Comparison of ENCODE assay signal across 11 mouse cellular contexts in the genomic region with DNA sequence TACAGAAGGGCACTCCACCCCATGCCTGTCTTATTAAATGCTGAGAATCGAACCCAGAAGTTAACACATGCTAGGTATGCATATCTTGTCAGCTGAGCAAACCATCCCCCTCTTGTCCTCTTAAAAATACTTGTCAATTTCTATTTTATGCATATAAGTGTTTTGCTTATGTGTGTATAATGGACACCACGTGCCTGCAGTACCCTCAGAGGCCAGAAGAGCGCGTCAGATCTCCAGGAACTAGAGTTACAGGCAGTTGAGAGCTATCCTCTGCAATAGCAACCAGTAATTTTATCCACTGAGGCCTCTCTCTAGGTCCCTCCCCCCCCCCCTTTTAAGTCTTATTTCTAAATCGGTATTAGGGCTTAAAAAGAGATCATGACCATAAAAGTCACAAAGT. TPM values are rescaled to one million over a fixed set of nuclear protein-coding genes. Genes with fewer than 3 reads are reported as not detected.
DNase-seq lines count a peak whose midpoint lies in the region; ATAC-seq and TF ChIP-seq lines count a peak whose summit lies in the region.
"Had no signal": no experiment of that assay in that cellular context is flagged by ENCODE, and none has a peak within 500 bp of the region (broad histone marks: within the 10 kb centered on the region; RNA-seq: fewer than 3 reads in every experiment).

No protein-coding gene starts in this region.

- in situ Hi-C loops in Patski (cut with MboI; ENCODE audit: low pct_unique_long_range_greater_than_20kb): no loop called here

- H3K4me3 ChIP-seq in liver, adult 2 months (ENCODE audit: insufficient read depth, low read depth, low read length): no peak overlapping the region
- no peak overlapping the region for H3K4me3 ChIP-seq in liver, embryonic 11.5 days (ENCODE audit: low read depth, low read length)
- H3K4me3 ChIP-seq: liver, embryonic 13.5 days had no signal

- DNase-seq in cerebellum, postnatal 36 days: peak; percentile 28 to 34
- no peak for DNase-seq in cerebellum, adult 11-12 months
- no peak for DNase-seq in liver, adult 2 months (ENCODE audit: extremely low read depth, low read depth, low spot score)
- no peak for DNase-seq in liver, embryonic 11.5 days (ENCODE audit: low spot score)
- DNase-seq in Patski (ENCODE audit: low read depth, low spot score): no peak
- peak; percentile 42 for DNase-seq in lung, postnatal 36 days
- DNase-seq in spleen, adult 12 weeks (ENCODE audit: low spot score): no peak
- DNase-seq: adrenal gland, postnatal 25 days; liver, embryonic 13.5 days had no signal

- no peak for TF ChIP-seq POLR2A in liver, adult 2 months (IDR thresholded peaks at IDR 0.05; ENCODE audit: extremely low read depth, insufficient read depth, low read length)

- CTCF ChIA-PET in Patski (lab: Charles Lee): interaction anchor here (1.1 kb wide), 1 partner anchor 306 kb away, joined by 3 read pairs; no protein-coding TSS in a partner anchor

- WGBS in liver, adult 2 months: 91% methylated on average over 5 of the region's 5 CpGs
- WGBS in liver, embryonic 11.5 days: 75% methylated on average over 5 of the region's 5 CpGs

- no peaks in the 10 kb centered on the region for H3K79me2 ChIP-seq in liver, adult 2 months (ENCODE audit: control insufficient read depth, insufficient read depth, low read length)

- H3K9ac ChIP-seq in liver, adult 2 months (ENCODE audit: low read depth, low read length): no peak overlapping the region
- H3K9ac ChIP-seq in liver, embryonic 11.5 days (ENCODE audit: low read depth, low read length): no peak overlapping the region
- H3K9ac ChIP-seq: liver, embryonic 13.5 days had no signal

- H3K27me3 ChIP-seq in liver, adult 2 months (ENCODE audit: control insufficient read depth, insufficient read depth, low read length): no peaks in the 10 kb centered on the region
- no peaks in the 10 kb centered on the region for H3K27me3 ChIP-seq in liver, embryonic 11.5 days (replicated peaks; ENCODE audit: control insufficient read depth, insufficient read depth, low read length)
- H3K27me3 ChIP-seq in Patski: no peaks in the 10 kb centered on the region
- H3K27me3 ChIP-seq: liver, embryonic 13.5 days had no signal

- peaks cover 60% of the 10 kb centered on the region for H3K36me3 ChIP-seq in liver, adult 2 months (ENCODE audit: control insufficient read depth, insufficient read depth, low read length)
- H3K36me3 ChIP-seq in liver, embryonic 11.5 days (ENCODE audit: control insufficient read depth, insufficient read depth, low read length): peaks cover 16% of the 10 kb centered on the region; the same call in 1 of the 2 replicates

- H3K4me2 ChIP-seq in liver, embryonic 11.5 days: no peak overlapping the region
- H3K4me2 ChIP-seq: heart, embryonic 11.5 days; liver, embryonic 13.5 days had no signal

- H3K4me1 ChIP-seq in liver, adult 2 months (ENCODE audit: control insufficient read depth, insufficient read depth, low read length): peaks cover 2% of the 10 kb centered on the region; the same call in 1 of the 2 replicates
- H3K4me1 ChIP-seq in liver, embryonic 11.5 days (replicated peaks; ENCODE audit: control insufficient read depth, insufficient read depth, low read length): 0 out of 2 replicates have a peak, but pooled peaks cover 2% of the 10 kb centered on the region

- peak; percentile 53; the same call in 1 of the 2 replicates for TF ChIP-seq CTCF in liver, adult 2 months (IDR thresholded peaks at IDR 0.05; ENCODE audit: low read depth, low read length)
- peak; percentile 21 for TF ChIP-seq CTCF in Patski (IDR thresholded peaks at IDR 0.05)

- ATAC-seq in liver, embryonic 11.5 days (replicated peaks; ENCODE audit: low FRiP score): no peak
- no peak for ATAC-seq in Patski
- ATAC-seq in erythroid progenitor cell, adult 5-6 weeks (replicated peaks; ENCODE audit: low FRiP score, poor library complexity, severe bottlenecking): no peak

- no peak overlapping the region for H3K27ac ChIP-seq in liver, adult 2 months (replicated peaks; ENCODE audit: insufficient read depth, low read depth, low read length)
- H3K27ac ChIP-seq in liver, embryonic 11.5 days (ENCODE audit: low read depth, low read length): no peak overlapping the region
- H3K27ac ChIP-seq: liver, embryonic 13.5 days had no signal

- H3K9me3 ChIP-seq in liver, embryonic 11.5 days (ENCODE audit: control insufficient read depth, low read length): no peaks in the 10 kb centered on the region
- H3K9me3 ChIP-seq: liver, embryonic 13.5 days had no signal

- POLR2A ChIA-PET in Patski (lab: Charles Lee): no interaction called here

RNA-seq across cellular contexts. Expression of a gene that starts 23.4 kb away (rescaled TPM):
- total RNA-seq in liver, adult 2 months (2014; rRNA removed): 6.4 and 8.3 TPM in 2 replicates
- polyA plus RNA-seq in liver, adult 2 months (2012; rRNA removed): 3.4 and 3.7 TPM in 2 replicates
- 6.4 and 7.4 TPM in 2 replicates for polyA plus RNA-seq in liver, embryonic 11.5 days (2014; fragmentation: Nextera tagmentation; extraction: Ambion mirVana)
- polyA plus RNA-seq in Patski (2021): 12.6 TPM
- 0.84 and 2.2 TPM in 2 replicates for total RNA-seq in erythroid progenitor cell, adult 5-6 weeks (2015; ENCODE audit: low replicate concordance)
- 0.64 and 1.4 TPM in 2 replicates for total RNA-seq in erythroid progenitor cell, adult 5-6 weeks (2017; ENCODE audit: low replicate concordance)

Comparison
In these comparisons a context has a peak if more than half of its experiments do, and no peak if none do; other contexts are left out.
1. DNase-seq: peak in cerebellum, postnatal 36 days (2 of 2) and lung, postnatal 36 days (single experiment); none in cerebellum, adult 11-12 months (single experiment), liver, adult 2 months (single experiment), liver, embryonic 11.5 days (single experiment), Patski (single experiment) and spleen, adult 12 weeks (single experiment).